12 mouse cellular contexts compared by ENCODE assay signal in genomic region chr1:125687701-125688420, GRCm38 (mm10). TPM values are rescaled to one million over a fixed set of nuclear protein-coding genes. Genes with fewer than 3 reads are reported as not detected.
DNase-seq lines count a peak whose midpoint lies in the region; TF ChIP-seq lines count a peak whose summit lies in the region.
"Had no signal": no experiment of that assay in that cellular context is flagged by ENCODE, and none has a peak within 500 bp of the region (broad histone marks: within the 10 kb centered on the region; RNA-seq: fewer than 3 reads in every experiment).

No protein-coding gene starts in this region.

- DNase-seq in adrenal gland, postnatal 10 days = peak; percentile 9
- DNase-seq in adrenal gland, adult (ENCODE audit: inconsistent age in 2 of 2, low spot score in 1 of 2) = no peak
- DNase-seq in left cerebral cortex, postnatal 4 days = peak; percentile 10
- no peak for DNase-seq in left cerebral cortex, adult 9 months (ENCODE audit: low spot score in 2 of 2)
- DNase-seq in kidney, postnatal 14 days = peak; percentile 21
- no peak for DNase-seq in neural tube, embryonic 10.5 days (ENCODE audit: extremely low spot score, low spot score)
- no peak for DNase-seq in spleen, postnatal 14 days (ENCODE audit: low spot score in 2 of 2)
- DNase-seq: gastrocnemius, postnatal 14 days; right cerebral cortex, postnatal 4 days had no signal

- H3K4me2 ChIP-seq in myocyte (ENCODE audit: low read depth) = peak overlapping the region; percentile 30
- H3K4me2 ChIP-seq: neural tube, embryonic 15.5 days had no signal

- intact Hi-C loops in left cerebral cortex, postnatal 4 days (cut with DNase I) = no loop called here

- peaks cover 4% of the 10 kb centered on the region for H3K79me2 ChIP-seq in myocyte (ENCODE audit: control insufficient read depth, insufficient read depth)

- H3K36me3 ChIP-seq in myocyte (ENCODE audit: control insufficient read depth, insufficient read depth) = no peaks in the 10 kb centered on the region
- H3K36me3 ChIP-seq: neural tube, embryonic 15.5 days had no signal

- H3ac ChIP-seq in myocyte (ENCODE audit: control insufficient read depth, insufficient read length) = no peak overlapping the region

- no peaks in the 10 kb centered on the region for H3K27me3 ChIP-seq in myocyte (ENCODE audit: control insufficient read depth, insufficient read depth, insufficient read length)
- H3K27me3 ChIP-seq: neural tube, embryonic 15.5 days had no signal

- TF ChIP-seq POLR2A in myocyte (IDR thresholded peaks at IDR 0.05; ENCODE audit: insufficient read length, low read depth) = no peak

- no peak overlapping the region for H3K4me3 ChIP-seq in myocyte
- H3K4me3 ChIP-seq: neural tube, embryonic 15.5 days had no signal

TF ChIP-seq in myocyte, 11 proteins besides CTCF, POLR2A, EP300 and RAD21:
- TF ChIP-seq TCF3 (IDR thresholded peaks at IDR 0.05; ENCODE audit: insufficient read length, low read depth) (no peak), USF1 (IDR thresholded peaks at IDR 0.05; ENCODE audit: low read depth) (no peak), SRF (IDR thresholded peaks at IDR 0.05; ENCODE audit: control insufficient read depth, insufficient read length, low read depth) (no peak), REST (IDR thresholded peaks at IDR 0.05; ENCODE audit: insufficient read depth, insufficient read length) (no peak), POLR2AphosphoS2 (IDR thresholded peaks at IDR 0.05; ENCODE audit: insufficient read length, low read depth) (no peak), CEBPB (IDR thresholded peaks at IDR 0.05; ENCODE audit: insufficient read depth, poor library complexity, severe bottlenecking) (no peak), MAX (IDR thresholded peaks at IDR 0.05; ENCODE audit: low read depth) (no peak), MYOG (IDR thresholded peaks at IDR 0.05; ENCODE audit: control insufficient read depth in 1 of 3, insufficient read depth in 1 of 3, insufficient read length in 2 of 3, low read depth in 2 of 3) (no peak), TCF12 (IDR thresholded peaks at IDR 0.05; ENCODE audit: insufficient read depth, poor library complexity, severe bottlenecking) (no peak), E2F4 (IDR thresholded peaks at IDR 0.05; ENCODE audit: insufficient read depth) (no peak), MYOD1 (IDR thresholded peaks at IDR 0.05; ENCODE audit: control insufficient read depth in 1 of 3, insufficient read length in 2 of 3, low read depth in 2 of 3) (no peak)

RNA-seq across cellular contexts. Expression of gene Gpr39, which starts 11.1 kb away (rescaled TPM):
- total RNA-seq in adrenal gland, postnatal 10 days (2021) = under 1 TPM; 0.64 to 0.93 TPM
- total RNA-seq in left cerebral cortex, postnatal 4 days (2021) = not detected
- polyA plus RNA-seq in myocyte (2012; fragmentation: generic; extraction: Trizol) = 7.6 TPM
- total RNA-seq: gastrocnemius, postnatal 14 days; megakaryocyte-erythroid progenitor cell, adult 5-6 weeks had no signal

Comparison
In these comparisons a context has a peak if more than half of its experiments do, and no peak if none do; other contexts are left out.
1. DNase-seq: peak in adrenal gland, postnatal 10 days (single experiment), left cerebral cortex, postnatal 4 days (single experiment) and kidney, postnatal 14 days (single experiment); none in adrenal gland, adult (0 of 2), left cerebral cortex, adult 9 months (0 of 2), neural tube, embryonic 10.5 days (single experiment) and spleen, postnatal 14 days (0 of 2).